Mouse (Mus musculus): ENCODE measurements at regions not wholly inside any gene's neighbourhood (a gene's known extent, or its start where the extent isn't known, plus 50 kb on each side); places are given as distances from the start of the nearest gene placed in this dataset.

- DNase-seq (ENCODE audit: low read depth, low spot score), result no peak
- Histone ChIP-seq H3K4me3 (ENCODE audit: control insufficient read depth in 1 of 2, insufficient read depth in 1 of 2, low read depth in 2 of 2, low read length in 2 of 2) (no peak overlapping the region), H3K9ac (ENCODE audit: control insufficient read depth, low read depth, low read length, poor library complexity, severe bottlenecking) (no peak overlapping the region), H3K79me2 (ENCODE audit: control insufficient read depth, insufficient read depth, low read length, poor library complexity) (no peaks in the 10 kb centered on the region), H3K9me3 (replicated peaks; ENCODE audit: insufficient read depth, low read length) (no peaks in the 10 kb centered on the region), H3K36me3 (ENCODE audit: control insufficient read depth in 1 of 2, insufficient read depth in 2 of 2, low read length in 2 of 2) (no peaks in the 10 kb centered on the region), H3K27ac (ENCODE audit: control insufficient read depth, low read depth, low read length) (no peak overlapping the region), H3K27me3 (ENCODE audit: control insufficient read depth in 1 of 2, insufficient read depth in 2 of 2, low read length in 2 of 2) (peaks cover 0 to 2% of the 10 kb centered on the region in 2 experiments; a peak in 1 of 4 replicates), H3K4me1 (ENCODE audit: control insufficient read depth in 1 of 2, insufficient read depth in 2 of 2, low read length in 2 of 2) (no peaks in the 10 kb centered on the region)
- TF ChIP-seq ZKSCAN1 (IDR thresholded peaks at IDR 0.05; ENCODE audit: low read depth, low read length), result no peak
- no peak for TF ChIP-seq BHLHE40 (IDR thresholded peaks at IDR 0.05; ENCODE audit: borderline replicate concordance, low read depth, low read length)
- no peak for TF ChIP-seq TAL1 (IDR thresholded peaks at IDR 0.05; ENCODE audit: low read length)
- TF ChIP-seq USF2 (IDR thresholded peaks at IDR 0.05; ENCODE audit: borderline replicate concordance in 1 of 2, insufficient read depth in 1 of 2, low read depth in 1 of 2, low read length in 2 of 2), result no peak
- no peak for TF ChIP-seq SIN3A (IDR thresholded peaks at IDR 0.05; ENCODE audit: low read length)
- no peak for TF ChIP-seq ETS1 (IDR thresholded peaks at IDR 0.05; ENCODE audit: low read depth, low read length)
- no peak for TF ChIP-seq NRF1 (IDR thresholded peaks at IDR 0.05; ENCODE audit: insufficient read depth, low read depth, low read length, poor library complexity, severe bottlenecking)
- no peak for TF ChIP-seq MAX (IDR thresholded peaks at IDR 0.05; ENCODE audit: low read length)
- TF ChIP-seq MXI1 (IDR thresholded peaks at IDR 0.05; ENCODE audit: low read depth, low read length), result no peak
Measured at GRCm38 (mm10) chr4:83166867-83167814, 115.0 kb upstream of the Frem1 start.

- Histone ChIP-seq H3K79me2 (ENCODE audit: control insufficient read depth, insufficient read depth, low read length, poor library complexity) (no peaks in the 10 kb centered on the region), H3K4me1 (ENCODE audit: control insufficient read depth in 1 of 2, insufficient read depth in 2 of 2, low read length in 2 of 2) (no peaks in the 10 kb centered on the region), H3K9ac (ENCODE audit: control insufficient read depth, low read depth, low read length, poor library complexity, severe bottlenecking) (no peak overlapping the region), H3K27ac (ENCODE audit: control insufficient read depth, low read depth, low read length) (no peak overlapping the region), H3K36me3 (ENCODE audit: control insufficient read depth in 1 of 2, insufficient read depth in 2 of 2, low read length in 2 of 2) (no peaks in the 10 kb centered on the region), H3K9me3 (replicated peaks; ENCODE audit: insufficient read depth, low read length) (no peaks in the 10 kb centered on the region), H3K4me3 (ENCODE audit: control insufficient read depth in 1 of 2, insufficient read depth in 1 of 2, low read depth in 2 of 2, low read length in 2 of 2) (no peak overlapping the region), H3K27me3 (ENCODE audit: control insufficient read depth in 1 of 2, insufficient read depth in 2 of 2, low read length in 2 of 2) (no peaks in the 10 kb centered on the region; a peak in 1 of 4 replicates)
- no peak for DNase-seq (ENCODE audit: low read depth, low spot score)
- TF ChIP-seq MAZ (IDR thresholded peaks at IDR 0.05; ENCODE audit: low read depth, low read length), result no peak
- TF ChIP-seq POLR2AphosphoS2 (IDR thresholded peaks at IDR 0.05; ENCODE audit: low read length), result no peak
- TF ChIP-seq KAT2A (conservative IDR thresholded peaks at IDR 0.05; ENCODE audit: low read depth, low read length), result no peak
- no peak for TF ChIP-seq GABPA (IDR thresholded peaks at IDR 0.05; ENCODE audit: low read depth, low read length)
- no peak for TF ChIP-seq ZKSCAN1 (IDR thresholded peaks at IDR 0.05; ENCODE audit: low read depth, low read length)
- TF ChIP-seq E2F4 (IDR thresholded peaks at IDR 0.05; ENCODE audit: borderline replicate concordance, low read depth, low read length), result no peak
- no peak for TF ChIP-seq CTCF (IDR thresholded peaks at IDR 0.05 in 2 of 3, conservative IDR thresholded peaks at IDR 0.05 in 1 of 3; ENCODE audit: control insufficient read depth in 1 of 3, insufficient read depth in 1 of 3, low read depth in 2 of 3, low read length in 3 of 3, poor library complexity in 1 of 3, severe bottlenecking in 1 of 3)
- TF ChIP-seq CHD1 (IDR thresholded peaks at IDR 0.05; ENCODE audit: low read depth, low read length), result no peak
- no peak for TF ChIP-seq EP300 (IDR thresholded peaks at IDR 0.05; ENCODE audit: low read depth in 1 of 2, low read length in 2 of 2)
- no peak for TF ChIP-seq HCFC1 (IDR thresholded peaks at IDR 0.05; ENCODE audit: low read depth, low read length)
- no peak for TF ChIP-seq MEF2A (IDR thresholded peaks at IDR 0.05; ENCODE audit: extremely low read depth, insufficient replicate concordance, low read depth, low read length, poor library complexity, severe bottlenecking)
- TF ChIP-seq TBP (IDR thresholded peaks at IDR 0.05; ENCODE audit: low read depth, low read length), result no peak
- TF ChIP-seq ZMIZ1 (IDR thresholded peaks at IDR 0.05; ENCODE audit: low read depth, low read length), result no peak
- no peak for TF ChIP-seq BHLHE40 (IDR thresholded peaks at IDR 0.05; ENCODE audit: borderline replicate concordance, low read depth, low read length)
- TF ChIP-seq MYB (IDR thresholded peaks at IDR 0.05; ENCODE audit: low read depth, low read length), result no peak
- TF ChIP-seq MAFK (IDR thresholded peaks at IDR 0.05; ENCODE audit: borderline replicate concordance, low read depth, low read length), result no peak
- no peak for TF ChIP-seq JUND (IDR thresholded peaks at IDR 0.05; ENCODE audit: low read depth, low read length)
- no peak for TF ChIP-seq TAL1 (IDR thresholded peaks at IDR 0.05; ENCODE audit: low read length)
- no peak for TF ChIP-seq MYC (IDR thresholded peaks at IDR 0.05; ENCODE audit: low read depth, low read length)
- TF ChIP-seq POLR2AphosphoS5 (IDR thresholded peaks at IDR 0.05; ENCODE audit: borderline replicate concordance, low read depth, low read length), result no peak
Measured at GRCm38 (mm10) chr4:83146740-83147139, 94.6 kb upstream of the Frem1 start.

Measured in MEL (cell line).